Mouse (Mus musculus) ES-E14 (cell line): ENCODE data around the gene L1td1. TPM values are rescaled to one million over a fixed set of nuclear protein-coding genes. Genes with fewer than 3 reads are reported as not detected.

Experiments
- DNase-seq: peaks from one replicate; pipeline ENCODE4 v3.0.0-alpha.2; 2013; ENCODE audit warnings: low read depth, low spot score
- H3K27ac ChIP-seq: 2 replicates; pipeline ENCODE4 v1.5.1; 2012; ENCODE audit warnings: low read depth, mild to moderate bottlenecking, low read length, moderate library complexity, mixed read lengths; ENCODE audit not compliant: poor library complexity, insufficient read depth, severe bottlenecking
- H3K36me3 ChIP-seq: 2 replicates; pipeline ENCODE4 v1.6.1; 2012; ENCODE audit warnings: mild to moderate bottlenecking, low read length, moderate library complexity, mixed read lengths; ENCODE audit not compliant: control insufficient read depth, poor library complexity, insufficient read depth, severe bottlenecking
- H3K4me1 ChIP-seq, 2 experiments: fragments of 150-350 bp in 1 of 2; sonication (generic) in 1 of 2; 2 replicates each; pipeline ENCODE4 v1.6.1; 2012; ENCODE audit warnings: low read length in 2 of 2, mild to moderate bottlenecking in 1 of 2, mixed read lengths in 1 of 2; ENCODE audit not compliant: control insufficient read depth in 2 of 2, insufficient read depth in 2 of 2, poor library complexity in 1 of 2
- H3K4me3 ChIP-seq, 2 experiments: fragments of 150-350 bp in 1 of 2; sonication (generic) in 1 of 2; 2 replicates each; pipeline ENCODE4 v1.5.1; 2012; ENCODE audit warnings: low read length in 2 of 2, low read depth in 1 of 2, mild to moderate bottlenecking in 1 of 2, mixed read lengths in 1 of 2; ENCODE audit not compliant: insufficient read depth in 1 of 2, poor library complexity in 1 of 2, severe bottlenecking in 1 of 2
- H3K9ac ChIP-seq: 2 replicates; pipeline ENCODE4 v1.6.1; 2012; ENCODE audit warnings: low read depth, mild to moderate bottlenecking, low read length, mixed read lengths; ENCODE audit not compliant: poor library complexity, insufficient read depth, severe bottlenecking
- H3K9me3 ChIP-seq: fragments of 150-350 bp; sonication (generic); 2 replicates; pipeline ENCODE4 v1.6.1; 2012; ENCODE audit warnings: low read depth, mild to moderate bottlenecking, low read length; ENCODE audit not compliant: control insufficient read depth, insufficient read depth
- CHD2 ChIP-seq: IDR thresholded peaks from 2 replicates; pipeline ENCODE4 v1.6.1; 2014; ENCODE audit warnings: mild to moderate bottlenecking, low read depth, low read length, inconsistent platforms
- HCFC1 ChIP-seq: IDR thresholded peaks from 2 replicates; pipeline ENCODE4 v1.6.1; 2012; ENCODE audit warnings: low read length, inconsistent platforms, borderline replicate concordance; ENCODE audit not compliant: insufficient read depth
- MAFK ChIP-seq: IDR thresholded peaks from 2 replicates; pipeline ENCODE4 v1.6.1; 2014; ENCODE audit warnings: mild to moderate bottlenecking, low read depth, low read length, inconsistent platforms; ENCODE audit not compliant: insufficient read depth
- ZC3H11A ChIP-seq: IDR thresholded peaks from 2 replicates; pipeline ENCODE4 v1.6.1; 2012; ENCODE audit warnings: low read depth, mild to moderate bottlenecking, inconsistent platforms, low read length, borderline replicate concordance
- ZNF384 ChIP-seq: IDR thresholded peaks from 2 replicates; pipeline ENCODE4 v1.6.1; 2012; ENCODE audit warnings: low read depth, low read length, inconsistent platforms
- in situ Hi-C, 2 experiments: fragments of 600-800 bp; cut with MboI; formaldehyde crosslinking; loops; one replicate each; pipeline ENCODE4 v1.15.1; 2025; ENCODE audit warnings: low sequenced_read_pairs in 2 of 2, inconsistent platforms in 1 of 2; ENCODE audit not compliant: unreplicated experiment in 2 of 2
- total RNA-seq: library from RNA; depleted of rRNA; stranded (reverse); fragments of 300-350 nt; gene quantifications from 2 replicates; pipeline ENCODE4 v1.2.3, GENCODE M21; 2012

The L1td1 gene
- total RNA-seq, 1 experiment, result 286 TPM

GRCm38 (mm10) chr4:98688520-98688919 is 38.0 kb upstream of the L1td1 start:
- no peak for TF ChIP-seq ZC3H11A
- TF ChIP-seq CHD2, result no peak
- TF ChIP-seq ZNF384, result no peak
- TF ChIP-seq MAFK, result no peak
- TF ChIP-seq HCFC1, result no peak
- Histone ChIP-seq H3K9ac (no peak overlapping the region), H3K4me1 (no peaks in the 10 kb centered on the region), H3K4me3 (no peak overlapping the region), H3K36me3 (no peaks in the 10 kb centered on the region), H3K27ac (no peak overlapping the region), H3K9me3 (no peaks in the 10 kb centered on the region)
- in situ Hi-C loops, result no loop called here
- no peak for DNase-seq

GRCm38 (mm10) chr4:98689988-98690387 is 36.5 kb upstream of the L1td1 start:
- DNase-seq, result peak; percentile 11
- Histone ChIP-seq H3K36me3 (no peaks in the 10 kb centered on the region), H3K9me3 (no peaks in the 10 kb centered on the region), H3K27ac (no peak overlapping the region), H3K9ac (no peak overlapping the region), H3K4me3 (no peak overlapping the region), H3K4me1 (no peaks in the 10 kb centered on the region)
- TF ChIP-seq ZC3H11A, result no peak
- no peak for TF ChIP-seq HCFC1
- TF ChIP-seq CHD2, result no peak
- no peak for TF ChIP-seq ZNF384
- in situ Hi-C loops, result no loop called here

- Histone ChIP-seq H3K9ac (no peak overlapping the region), H3K27ac (no peak overlapping the region), H3K9me3 (no peaks in the 10 kb centered on the region), H3K4me3 (no peak overlapping the region), H3K4me1 (no peaks in the 10 kb centered on the region), H3K36me3 (no peaks in the 10 kb centered on the region)
- no peak for DNase-seq
- in situ Hi-C loops, result no loop called here
- TF ChIP-seq ZC3H11A, result no peak
- no peak for TF ChIP-seq ZNF384
- TF ChIP-seq MAFK, result no peak
- no peak for TF ChIP-seq CHD2
- no peak for TF ChIP-seq HCFC1
Observed at GRCm38 (mm10) chr4:98693465-98694185, 32.9 kb upstream of the L1td1 start.

GRCm38 (mm10) chr4:98697932-98698331 is 28.6 kb upstream of the L1td1 start:
- in situ Hi-C loops, result no loop called here
- no peak overlapping the region for H3K27ac ChIP-seq
- no peak for DNase-seq
- H3K9me3 ChIP-seq, result no peaks in the 10 kb centered on the region
- H3K9ac ChIP-seq, result no peak overlapping the region
- H3K36me3 ChIP-seq, result no peaks in the 10 kb centered on the region
- H3K4me3 ChIP-seq, result no peak overlapping the region
- H3K4me1 ChIP-seq, result no peaks in the 10 kb centered on the region
- TF ChIP-seq HCFC1 (no peak), ZC3H11A (no peak), ZNF384 (no peak), MAFK (no peak)

GRCm38 (mm10) chr4:98698921-98699320 is 27.6 kb upstream of the L1td1 start:
- in situ Hi-C loops, result no loop called here
- Histone ChIP-seq H3K9me3 (no peaks in the 10 kb centered on the region), H3K9ac (no peak overlapping the region), H3K27ac (no peak overlapping the region), H3K4me3 (no peak overlapping the region), H3K36me3 (no peaks in the 10 kb centered on the region), H3K4me1 (no peaks in the 10 kb centered on the region)
- TF ChIP-seq MAFK (no peak), ZNF384 (no peak), CHD2 (no peak), ZC3H11A (no peak), HCFC1 (no peak)
- no peak for DNase-seq
